Mouse (Mus musculus) skeletal muscle tissue, postnatal 0 days (tissue): Measurements from ENCODE around the gene Olfr904. TPM values are rescaled to one million over a fixed set of nuclear protein-coding genes. Genes with fewer than 3 reads are reported as not detected.

ENCODE experiments used
- polyA plus RNA-seq: library from polyadenylated mRNA; unstranded; fragments of >200 nt; fragmentation: Nextera tagmentation; extraction: Ambion mirVana; gene quantifications from 2 replicates; pipeline ENCODE4 v1.2.1, GENCODE M21; 2015

Gene Olfr904
- polyA plus RNA-seq = not detected in 2 replicates

DNA sequence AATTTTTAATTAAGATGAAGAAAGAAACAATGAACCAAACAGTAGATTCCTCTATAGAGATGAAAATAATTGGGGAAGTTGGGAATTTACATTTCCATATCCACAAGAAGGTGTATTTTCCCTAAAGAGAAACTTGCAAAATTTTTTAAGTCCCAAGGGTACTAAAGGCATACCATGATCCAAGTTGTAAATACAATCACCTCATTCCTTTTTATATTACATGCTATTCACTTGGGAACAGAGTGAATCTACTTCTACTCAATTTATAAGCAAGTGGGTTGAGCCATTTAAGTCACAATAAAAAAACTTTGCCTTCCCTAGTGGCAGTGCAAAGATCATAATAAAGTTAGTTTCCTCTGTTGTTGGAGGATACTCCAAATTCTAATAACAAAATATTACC lies at the start of gene Olfr904:
Olfr904 (plus strand) TSS at position 301 of the 400 bp plus-strand sequence.

DNA sequence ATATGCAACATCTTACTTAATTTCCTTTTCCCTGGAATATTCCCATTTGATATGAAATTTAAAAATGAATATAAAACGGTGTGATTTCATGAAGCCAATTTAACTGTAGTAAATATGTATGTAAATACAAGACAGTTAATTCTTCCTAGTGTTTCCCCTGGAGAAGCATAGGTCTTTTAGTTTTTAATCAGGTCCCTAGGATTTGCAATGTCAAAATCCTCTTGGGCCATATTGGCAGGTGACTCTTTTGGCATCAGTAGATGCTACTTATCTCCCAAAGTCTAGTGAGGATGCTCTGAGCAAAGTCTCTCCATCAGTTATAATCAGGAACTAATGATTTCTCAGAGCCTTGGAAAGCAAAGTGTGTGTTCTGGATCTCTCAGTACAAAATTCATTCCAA lies 33.8 kb upstream of the Olfr904 start, which contains the start of gene Olfr901:
Olfr901 (plus strand) TSS at position 301 of the 400 bp plus-strand sequence.

DNA sequence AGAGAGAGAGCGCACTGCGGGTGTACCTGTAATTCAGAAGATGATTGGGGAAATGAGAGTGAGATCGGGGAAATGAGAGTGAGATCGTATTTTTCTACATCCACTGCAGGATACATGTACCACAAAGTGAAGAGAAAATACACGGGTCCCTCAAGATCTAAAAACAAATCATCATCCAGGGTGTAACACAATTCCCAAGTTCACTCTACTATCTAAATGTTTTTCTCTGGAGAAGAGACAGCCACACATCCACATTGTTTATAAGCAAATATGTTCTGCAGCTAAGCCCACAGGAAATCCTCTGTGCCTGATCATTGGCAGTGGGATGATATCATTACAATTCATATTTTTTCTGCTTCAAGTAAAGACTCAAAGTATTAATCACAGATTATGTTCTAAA lies 15.6 kb upstream of the Olfr904 start, which contains the start of gene Olfr902:
Olfr902 (plus strand) TSS at position 301 of the 400 bp plus-strand sequence.

DNA sequence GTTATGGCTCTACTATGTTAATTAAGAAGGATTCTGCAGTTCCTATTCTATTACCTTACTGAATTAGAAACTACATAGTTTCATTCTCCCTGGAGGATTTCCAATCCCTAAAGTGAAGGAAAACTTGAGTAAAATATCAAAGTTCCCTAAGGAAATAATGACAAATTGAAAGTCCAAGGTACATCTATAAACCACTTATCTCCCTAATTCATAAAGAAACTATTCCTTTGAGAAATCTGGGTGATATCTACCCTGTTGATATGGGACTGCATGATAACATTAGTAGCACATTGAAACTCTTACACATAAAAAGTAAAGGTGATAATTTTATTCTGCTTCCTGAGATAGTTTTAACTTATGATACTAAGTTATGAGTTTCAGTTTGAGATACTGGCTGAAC lies 7.9 kb downstream of the Olfr904 start, which contains the start of gene Olfr905:
Olfr905 (plus strand) TSS at position 301 of the 400 bp plus-strand sequence.

DNA sequence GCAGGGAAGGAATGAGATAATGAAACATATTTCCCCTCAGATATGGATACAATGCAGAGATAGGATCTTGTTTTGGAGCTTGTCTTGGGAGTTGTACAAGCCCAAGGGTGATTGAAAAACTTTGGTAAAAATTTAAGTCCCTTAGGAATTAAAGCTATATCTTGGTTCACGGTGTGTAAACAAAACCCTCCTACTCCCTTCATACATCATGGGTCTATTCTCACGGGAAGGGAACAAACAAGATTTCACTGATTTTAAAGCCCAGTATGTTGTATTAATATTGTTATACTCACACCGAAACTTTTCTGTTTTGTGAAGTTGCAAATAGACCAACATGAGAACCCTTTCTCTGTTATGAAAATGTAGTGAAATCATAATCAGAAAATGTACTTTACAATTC lies 23.8 kb downstream of the Olfr904 start, which contains the start of gene Olfr906:
Olfr906 (plus strand) TSS at position 301 of the 400 bp plus-strand sequence.

DNA sequence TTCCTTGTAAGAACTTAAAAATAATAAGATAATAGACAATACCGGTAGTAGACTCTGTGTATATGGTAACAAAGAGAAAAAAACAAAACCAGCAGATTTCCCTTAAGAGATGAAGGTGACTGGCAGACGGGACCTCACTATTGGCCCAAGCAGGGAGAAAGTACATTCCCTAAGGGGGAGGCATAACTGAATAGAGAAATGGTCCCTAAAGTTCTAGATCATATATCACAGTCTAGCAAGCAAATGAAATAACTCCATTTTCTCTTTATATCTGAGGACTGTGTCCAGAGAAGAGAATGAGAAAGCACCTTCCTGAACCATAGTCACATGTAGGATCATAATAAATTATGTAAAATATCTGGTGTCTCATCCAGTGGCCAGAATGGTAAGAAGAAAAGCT lies 32.6 kb downstream of the Olfr904 start, which contains the start of gene Olfr907:
Olfr907 (plus strand) TSS at position 301 of the 400 bp plus-strand sequence.

Other genes starting within 250 kb of the Olfr904 start
- gene Olfr894, start 245.1 kb upstream of the Olfr904 start, polyA plus RNA-seq = not detected in 2 replicates
- not detected in 2 replicates for gene Olfr143, start 210.4 kb upstream of the Olfr904 start, polyA plus RNA-seq
- gene Olfr895, start 195.3 kb upstream of the Olfr904 start, polyA plus RNA-seq = not detected in 2 replicates
- not detected in 2 replicates for gene Olfr896-ps1, start 172.0 kb upstream of the Olfr904 start, polyA plus RNA-seq
- not detected in 2 replicates for gene Olfr25, start 134.1 kb upstream of the Olfr904 start, polyA plus RNA-seq
- gene Olfr898, start 114.7 kb upstream of the Olfr904 start, polyA plus RNA-seq = not detected in 2 replicates
- not detected in 2 replicates for gene Olfr250, start 96.2 kb upstream of the Olfr904 start, polyA plus RNA-seq
- gene Olfr251, start 86.1 kb upstream of the Olfr904 start, polyA plus RNA-seq = not detected in 2 replicates
- gene Olfr147, start 61.4 kb upstream of the Olfr904 start, polyA plus RNA-seq = not detected in 2 replicates
- not detected in 2 replicates for gene Olfr901, start 33.7 kb upstream of the Olfr904 start, polyA plus RNA-seq
- not detected in 2 replicates for gene Olfr902, start 15.5 kb upstream of the Olfr904 start, polyA plus RNA-seq
- gene Olfr905, start 8.0 kb downstream of the Olfr904 start, polyA plus RNA-seq = not detected in 2 replicates
- gene Olfr906, start 23.9 kb downstream of the Olfr904 start, polyA plus RNA-seq = not detected in 2 replicates
- not detected in 2 replicates for gene Olfr907, start 32.7 kb downstream of the Olfr904 start, polyA plus RNA-seq
- gene Olfr911-ps1, start 58.4 kb downstream of the Olfr904 start, polyA plus RNA-seq = not detected in 2 replicates
- not detected in 2 replicates for gene Olfr910, start 74.7 kb downstream of the Olfr904 start, polyA plus RNA-seq
- gene Olfr912, start 117.0 kb downstream of the Olfr904 start, polyA plus RNA-seq = not detected in 2 replicates
- not detected in 2 replicates for gene Olfr913, start 129.6 kb downstream of the Olfr904 start, polyA plus RNA-seq
- not detected in 2 replicates for gene Olfr914, start 142.0 kb downstream of the Olfr904 start, polyA plus RNA-seq
- not detected in 2 replicates for gene Olfr916, start 196.7 kb downstream of the Olfr904 start, polyA plus RNA-seq
- not detected in 2 replicates for gene Olfr917, start 202.7 kb downstream of the Olfr904 start, polyA plus RNA-seq
- not detected in 2 replicates for gene Olfr918, start 211.5 kb downstream of the Olfr904 start, polyA plus RNA-seq
- not detected in 2 replicates for gene Olfr919, start 240.5 kb downstream of the Olfr904 start, polyA plus RNA-seq